Mouse (Mus musculus) mouse trophoblast stem cell (cell line): ENCODE data around the gene Olfr49.

Source experiments
- in situ Hi-C, 2 experiments: fragments of 300-500 bp; cut with MseI, MboI; formaldehyde crosslinking; loops; 2 replicates in 1 of 2; 3 replicates in 1 of 2; pipeline ENCODE4 v1.15.1; 2025

Olfr49 gene

GRCm38 (mm10) chr14:54232143-54232542 lies 52.6 kb downstream of the Olfr49 start:
- in situ Hi-C loops: loop anchor here in 1 of 2 experiments (25.0 kb wide), 1 partner anchor 180 kb away; the partner anchor contains the start of gene Slc7a7

DNA sequence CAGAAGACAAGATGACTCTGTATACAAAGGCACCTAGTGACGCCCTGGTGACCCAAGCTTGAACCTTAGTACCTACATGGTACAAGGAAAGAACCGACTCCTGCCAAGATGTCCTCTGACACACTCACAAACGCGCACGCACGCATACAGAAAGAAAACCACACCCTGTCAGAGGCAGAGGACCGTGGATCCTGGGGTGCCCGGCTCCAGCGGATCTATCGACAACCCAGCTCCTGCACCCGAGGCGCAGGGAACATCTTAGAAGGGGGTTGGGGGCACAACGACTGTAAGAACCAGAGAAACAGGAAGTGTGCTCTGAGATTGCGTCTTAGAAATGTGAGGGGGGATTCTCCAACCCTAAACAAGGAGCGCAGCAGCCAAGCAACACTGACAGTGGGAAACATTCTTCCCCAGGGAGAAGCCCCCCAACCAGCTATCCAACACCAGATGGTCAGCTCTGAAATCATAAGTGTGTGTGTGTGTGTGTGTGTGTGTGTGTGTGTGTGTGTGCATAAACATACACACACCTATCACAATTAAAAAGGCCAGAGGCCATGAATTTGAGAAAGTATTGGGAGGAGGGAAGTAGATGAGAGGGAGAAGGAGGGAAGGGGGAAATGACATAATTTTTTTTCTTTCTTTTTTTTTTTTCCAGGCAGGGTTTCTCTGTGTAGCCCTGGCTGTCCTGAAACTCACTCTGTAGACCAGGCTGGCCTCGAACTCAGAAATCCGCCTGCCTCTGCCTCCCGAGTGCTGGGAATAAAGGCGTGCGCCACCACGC lies 53.4 kb downstream of the Olfr49 start:
- in situ Hi-C loops: loop anchor here in 1 of 2 experiments (25.0 kb wide), 1 partner anchor 181 kb away; the partner anchor contains the start of gene Slc7a7

- in situ Hi-C loops: loop anchor here in 1 of 2 experiments (25.0 kb wide), 1 partner anchor 182 kb away; the partner anchor contains the start of gene Slc7a7
Measured at GRCm38 (mm10) chr14:54230638-54231150, 54.0 kb downstream of the Olfr49 start.

DNA sequence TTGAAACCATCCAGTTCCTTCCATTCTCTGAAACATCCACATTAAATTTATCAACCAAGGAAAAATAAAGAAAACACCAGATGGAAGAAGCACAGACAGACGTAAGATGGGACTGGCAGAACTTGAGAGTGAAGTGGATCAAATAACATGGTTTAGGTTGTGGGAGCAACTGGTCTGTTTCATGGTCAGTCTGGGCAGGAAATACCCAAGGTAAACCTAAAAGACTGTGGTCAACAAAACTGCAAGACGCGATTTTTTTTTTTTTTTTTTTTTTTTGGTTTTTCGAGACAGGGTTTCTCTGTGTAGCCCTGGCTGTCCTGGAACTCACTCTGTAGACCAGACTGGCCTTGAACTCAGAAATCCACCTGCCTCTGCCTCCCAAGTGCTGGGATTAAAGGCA lies 54.9 kb downstream of the Olfr49 start:
- in situ Hi-C loops: loop anchor here (5.0 to 25.0 kb wide), 3 partner anchors 168 to 185 kb away; partner anchors contain the start of gene Slc7a7 (in 2 of the 2)

GRCm38 (mm10) chr14:54228933-54229713 lies 55.6 kb downstream of the Olfr49 start:
- in situ Hi-C loops: loop anchor here (5.0 to 25.0 kb wide), 3 partner anchors 167 to 186 kb away; partner anchors contain the start of gene Slc7a7 (in 2 of the 2)

DNA sequence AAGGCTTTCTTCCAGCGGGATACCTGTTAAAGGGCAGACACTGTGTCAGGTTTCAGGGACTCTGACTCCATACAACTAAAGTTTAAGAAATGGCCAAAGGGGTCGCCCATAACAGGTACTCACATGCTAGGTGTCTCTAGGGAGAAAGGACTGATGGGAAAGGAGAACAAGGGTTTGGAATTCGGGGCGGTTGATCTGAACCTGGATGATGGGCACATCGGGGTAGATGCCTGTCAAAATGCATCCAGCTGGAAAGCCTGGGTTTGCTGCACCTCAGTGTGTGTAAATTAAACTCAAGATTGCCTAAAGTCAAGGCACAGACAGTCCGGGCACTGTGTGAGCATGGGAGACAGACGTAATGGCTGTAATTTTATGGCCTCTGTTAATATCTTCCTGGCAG lies 56.2 kb downstream of the Olfr49 start:
- in situ Hi-C loops: loop anchor here (5.0 to 25.0 kb wide), 3 partner anchors 166 to 186 kb away; partner anchors contain the start of gene Slc7a7 (in 2 of the 2)
